9 mouse cellular contexts compared by ENCODE assay signal in the genomic region with DNA sequence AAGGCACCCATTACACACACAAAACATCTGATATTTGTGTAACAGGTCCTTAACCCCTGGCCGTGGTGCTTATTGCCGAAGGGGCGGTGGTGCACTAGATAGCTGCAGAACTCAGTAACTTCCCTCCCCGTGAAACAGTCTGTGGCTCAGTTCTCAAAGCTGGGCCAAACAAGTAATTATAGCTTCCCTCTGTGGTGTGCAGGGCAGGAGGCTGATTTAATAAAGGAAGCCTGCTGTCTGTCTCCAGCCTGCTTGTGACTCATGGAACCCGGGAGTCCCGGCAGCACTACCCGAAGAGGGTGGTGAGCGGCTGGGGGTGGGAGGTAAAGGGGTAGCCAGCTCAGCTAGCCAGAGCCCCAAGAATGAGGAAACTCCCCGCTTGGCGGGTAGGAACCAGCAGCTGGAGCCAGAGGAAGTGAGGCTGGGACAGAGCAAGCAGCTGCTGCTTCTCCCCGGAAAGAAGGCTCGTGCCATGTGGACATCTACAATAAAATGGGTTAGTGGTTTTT. TPM values are rescaled to one million over a fixed set of nuclear protein-coding genes. Genes with fewer than 3 reads are reported as not detected.
DNase-seq lines count a peak whose midpoint lies in the region; ATAC-seq and TF ChIP-seq lines count a peak whose summit lies in the region.
"Had no signal": no experiment of that assay in that cellular context is flagged by ENCODE, and none has a peak within 500 bp of the region (broad histone marks: within the 10 kb centered on the region; RNA-seq: fewer than 3 reads in every experiment).

No protein-coding gene starts in this region.

- peak overlapping the region; percentile 89 for H3K27ac ChIP-seq in embryonic facial prominence, embryonic 12.5 days
- peak overlapping the region; percentile 72 for H3K27ac ChIP-seq in kidney, adult 2 months (ENCODE audit: insufficient read depth, low read depth, low read length)
- H3K27ac ChIP-seq in limb, embryonic 13.5 days, result peak overlapping the region; percentile 82
- H3K27ac ChIP-seq in midbrain, embryonic 14.5 days (replicated peaks; ENCODE audit: low read depth, low read length), result peak overlapping the region; percentile 84

- no peaks in the 10 kb centered on the region for H3K27me3 ChIP-seq in embryonic facial prominence, embryonic 12.5 days
- no peaks in the 10 kb centered on the region for H3K27me3 ChIP-seq in kidney, adult 2 months (replicated peaks; ENCODE audit: control insufficient read depth, insufficient read depth, low read length)
- no peaks in the 10 kb centered on the region for H3K27me3 ChIP-seq in limb, embryonic 13.5 days
- no peaks in the 10 kb centered on the region for H3K27me3 ChIP-seq in midbrain, embryonic 14.5 days (ENCODE audit: control insufficient read depth, insufficient read depth, low read length)

- no peak for TF ChIP-seq POLR2A in kidney, adult 2 months (IDR thresholded peaks at IDR 0.05; ENCODE audit: low read depth, low read length)

- TF ChIP-seq CTCF in kidney, adult 2 months (conservative IDR thresholded peaks at IDR 0.05; ENCODE audit: insufficient read depth, insufficient read length, low read depth, low read length), result no peak

- H3K9ac ChIP-seq in embryonic facial prominence, embryonic 12.5 days, result no peak overlapping the region
- peak overlapping the region; percentile 71 for H3K9ac ChIP-seq in limb, embryonic 13.5 days
- H3K9ac ChIP-seq in midbrain, embryonic 14.5 days (replicated peaks; ENCODE audit: low read length), result peak overlapping the region; percentile 60

- H3K4me1 ChIP-seq in embryonic facial prominence, embryonic 12.5 days, result peaks cover 21% of the 10 kb centered on the region
- H3K4me1 ChIP-seq in kidney, adult 2 months (ENCODE audit: control insufficient read depth, insufficient read depth, low read length), result peaks cover 14% of the 10 kb centered on the region; the same call in 1 of the 2 replicates
- peaks cover 36% of the 10 kb centered on the region for H3K4me1 ChIP-seq in limb, embryonic 13.5 days
- H3K4me1 ChIP-seq in midbrain, embryonic 14.5 days (ENCODE audit: control insufficient read depth, insufficient read depth, low read length), result peaks cover 23% of the 10 kb centered on the region

- peak overlapping the region; percentile 76 for H3K4me2 ChIP-seq in embryonic facial prominence, embryonic 12.5 days (replicated peaks)
- H3K4me2 ChIP-seq in limb, embryonic 13.5 days (replicated peaks), result peak overlapping the region; percentile 86
- H3K4me2 ChIP-seq in midbrain, embryonic 14.5 days (ENCODE audit: low read length), result peak overlapping the region; percentile 69

- peak; percentile 27 to 39 for DNase-seq in spleen, adult 18-20 months
- no peak for DNase-seq in spleen, adult 12 weeks (ENCODE audit: low spot score)
- DNase-seq in heart, adult 8-10 months (ENCODE audit: low spot score), result peak; percentile 84
- DNase-seq in kidney, adult 2 months, result peak; percentile 62
- DNase-seq in midbrain, embryonic 14.5 days, result peak; percentile 53
- DNase-seq in spleen, postnatal 4 days (ENCODE audit: low spot score in 2 of 2), result peak; percentile 27 to 67

- ATAC-seq in embryonic facial prominence, embryonic 12.5 days (ENCODE audit: insufficient number of reproducible peaks, insufficient read depth, low FRiP score, low TSS enrichment), result peak; percentile 74; the same call in 1 of the 2 replicates
- ATAC-seq in limb, embryonic 13.5 days (ENCODE audit: low FRiP score, low read depth), result peak; percentile 60; the same call in 1 of the 2 replicates
- ATAC-seq in midbrain, embryonic 14.5 days (ENCODE audit: low FRiP score, low TSS enrichment), result peak; percentile 43

- H3K9me3 ChIP-seq in embryonic facial prominence, embryonic 12.5 days, result no peaks in the 10 kb centered on the region
- no peaks in the 10 kb centered on the region for H3K9me3 ChIP-seq in limb, embryonic 13.5 days
- no peaks in the 10 kb centered on the region for H3K9me3 ChIP-seq in midbrain, embryonic 14.5 days (ENCODE audit: control insufficient read depth, low read length)
- H3K9me3 ChIP-seq: G1E had no signal

- H3K36me3 ChIP-seq in embryonic facial prominence, embryonic 12.5 days, result no peaks in the 10 kb centered on the region
- H3K36me3 ChIP-seq in kidney, adult 2 months (ENCODE audit: control insufficient read depth, insufficient read depth, low read length), result no peaks in the 10 kb centered on the region
- 0 out of 2 replicates have a peak, but pooled peaks cover 5% of the 10 kb centered on the region for H3K36me3 ChIP-seq in limb, embryonic 13.5 days
- no peaks in the 10 kb centered on the region for H3K36me3 ChIP-seq in midbrain, embryonic 14.5 days (ENCODE audit: control insufficient read depth, insufficient read depth, low read length)
- H3K36me3 ChIP-seq: G1E had no signal

- WGBS in embryonic facial prominence, embryonic 12.5 days, result 4% methylated on average over 12 of the region's 12 CpGs
- WGBS in kidney, adult 2 months, result 15% methylated on average over 12 of the region's 12 CpGs
- WGBS in limb, embryonic 13.5 days, result 4% methylated on average over 12 of the region's 12 CpGs
- 3% methylated on average over 12 of the region's 12 CpGs for WGBS in midbrain, embryonic 14.5 days

- peak overlapping the region; percentile 39 for H3K4me3 ChIP-seq in embryonic facial prominence, embryonic 12.5 days
- peak overlapping the region; percentile 55 for H3K4me3 ChIP-seq in kidney, adult 2 months (ENCODE audit: insufficient read depth, low read depth, low read length)
- H3K4me3 ChIP-seq in limb, embryonic 13.5 days, result peak overlapping the region; percentile 48
- peak overlapping the region; percentile 33; the same call in 1 of the 2 replicates for H3K4me3 ChIP-seq in midbrain, embryonic 14.5 days (replicated peaks; ENCODE audit: low read depth, low read length)

RNA-seq across cellular contexts. Expression of gene Chd9, which starts 48.1 kb away (rescaled TPM):
- polyA plus RNA-seq in embryonic facial prominence, embryonic 12.5 days (2016; fragmentation: Nextera tagmentation; extraction: Ambion mirVana), result 65.3 and 67.2 TPM in 2 replicates
- 10 to 100 TPM; 37.4 to 51.6 (median 46.4) TPM for total RNA-seq in heart, adult 8-10 months (2022)
- polyA plus RNA-seq in kidney, adult 2 months (2012; rRNA removed), result 224 and 271 TPM in 2 replicates
- 108 TPM in 2 replicates for polyA plus RNA-seq in limb, embryonic 13.5 days (2015; fragmentation: Nextera tagmentation; extraction: Ambion mirVana)
- 90.8 and 92.9 TPM in 2 replicates for polyA plus RNA-seq in midbrain, embryonic 14.5 days (2014; fragmentation: Nextera tagmentation; extraction: Ambion mirVana)

RNA-seq across cellular contexts. Expression of gene Gm19935, which starts 59.1 kb away (rescaled TPM):
- not detected in 2 replicates for polyA plus RNA-seq in embryonic facial prominence, embryonic 12.5 days (2016; fragmentation: Nextera tagmentation; extraction: Ambion mirVana)
- not detected for total RNA-seq in heart, adult 8-10 months (2022)
- 0.16 and 0.24 TPM in 2 replicates for polyA plus RNA-seq in kidney, adult 2 months (2012; rRNA removed)
- not detected in 2 replicates for polyA plus RNA-seq in limb, embryonic 13.5 days (2015; fragmentation: Nextera tagmentation; extraction: Ambion mirVana)
- 0.22 TPM in 1 of 2 replicates, not detected in the other for polyA plus RNA-seq in midbrain, embryonic 14.5 days (2014; fragmentation: Nextera tagmentation; extraction: Ambion mirVana)
- total RNA-seq: G1E had no signal
- polyA plus RNA-seq: G1E had no signal
